Mouse (Mus musculus) megakaryocyte-erythroid progenitor cell, adult 5-6 weeks (primary cell): ENCODE data around the gene Nr4a1. TPM values are rescaled to one million over a fixed set of nuclear protein-coding genes. Genes with fewer than 3 reads are reported as not detected.
A peak's percentile ranks its signal among the peaks of the same experiment; 100 is the strongest.

ENCODE experiments used
- ATAC-seq: replicated peaks from 2 replicates; pipeline ENCODE4 v1.8.0; 2016; ENCODE audit warnings: mild to moderate bottlenecking, inconsistent platforms; ENCODE audit not compliant: severe bottlenecking, poor library complexity, low FRiP score, low TSS enrichment
- total RNA-seq, 2 experiments: library from RNA; stranded (forward) in 1 of 2; stranded (reverse) in 1 of 2; fragments of 200-1000, 215-1000 nt in 1 of 2; fragments of >200 nt in 1 of 2; fragmentation: Nextera tagmentation in 1 of 2; gene quantifications; 2 replicates each; pipeline ENCODE4 v1.2.3; 2014 to 2017

The Nr4a1 gene
- total RNA-seq (2014; fragmentation: Nextera tagmentation) (0.66 and 3.2 TPM in 2 replicates), total RNA-seq (2017) (15.1 and 16.4 TPM in 2 replicates)

DNA sequence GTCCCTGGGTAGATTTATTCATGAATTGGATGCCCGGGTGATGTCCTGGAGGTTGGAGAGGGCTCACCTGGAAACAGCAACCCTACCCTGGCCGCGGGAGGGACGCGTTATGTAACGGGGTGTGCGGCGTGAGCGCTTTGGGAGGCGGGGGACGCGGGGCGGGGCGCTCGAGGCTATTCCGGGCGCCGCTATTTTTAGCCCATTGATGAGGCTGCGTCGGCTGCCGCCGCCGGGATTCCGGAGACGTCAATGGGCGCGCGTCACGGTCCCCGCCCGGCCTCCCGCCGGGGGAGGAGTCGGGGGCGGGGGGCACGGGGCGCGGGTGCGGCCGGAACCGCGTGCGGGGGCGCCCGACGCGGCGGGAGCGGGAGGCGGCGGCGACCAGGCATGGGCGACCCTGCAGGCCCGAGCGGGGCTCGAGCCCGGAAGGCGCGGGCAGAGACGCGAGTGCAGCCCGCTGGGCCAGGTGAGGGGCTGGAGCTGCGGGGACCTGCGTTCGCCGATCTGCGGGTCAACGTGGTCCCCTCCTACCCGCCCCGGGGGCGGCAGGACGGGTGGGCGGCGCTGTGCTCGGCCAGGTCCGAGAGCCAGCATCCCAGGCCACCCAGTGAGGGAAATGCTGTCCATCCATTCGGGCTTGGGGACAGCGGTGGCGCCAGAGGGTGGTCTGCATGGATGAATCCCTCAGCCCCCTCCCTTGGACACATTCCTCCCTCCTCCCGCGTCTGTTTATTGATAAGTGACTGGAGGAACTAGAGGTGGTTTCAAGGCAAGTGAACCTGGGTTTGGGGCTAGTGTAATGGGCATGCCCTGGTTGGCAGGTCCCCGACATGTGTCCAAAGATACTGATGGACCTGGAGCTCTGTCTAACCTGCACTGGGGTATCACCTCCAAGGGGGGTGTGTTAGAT, at the start of gene Nr4a1:
TSS of gene Nr4a1 (plus strand) at position 384 of the 910 bp plus-strand sequence.
- no peak for ATAC-seq

DNA sequence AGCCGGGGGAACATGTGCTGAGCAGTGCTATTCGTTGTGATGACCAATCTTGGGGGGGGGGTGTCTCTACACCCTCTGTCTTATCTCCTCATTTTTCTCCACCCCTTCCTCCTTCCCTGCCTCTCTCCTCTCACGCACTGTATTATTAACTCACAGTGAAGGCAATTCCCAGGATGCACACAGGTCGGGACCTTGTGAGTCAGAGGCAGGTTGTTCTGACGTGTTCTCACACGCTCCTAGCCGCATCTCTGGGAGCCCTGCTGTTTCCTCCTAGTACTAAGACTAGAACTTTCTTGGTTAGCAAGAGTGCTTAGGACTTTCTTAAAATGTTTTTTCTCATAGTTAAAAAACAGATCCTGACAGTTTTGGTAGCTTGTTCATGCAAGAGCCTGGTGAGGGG, 49.3 kb upstream of the Nr4a1 start:
- ATAC-seq: no peak

DNA sequence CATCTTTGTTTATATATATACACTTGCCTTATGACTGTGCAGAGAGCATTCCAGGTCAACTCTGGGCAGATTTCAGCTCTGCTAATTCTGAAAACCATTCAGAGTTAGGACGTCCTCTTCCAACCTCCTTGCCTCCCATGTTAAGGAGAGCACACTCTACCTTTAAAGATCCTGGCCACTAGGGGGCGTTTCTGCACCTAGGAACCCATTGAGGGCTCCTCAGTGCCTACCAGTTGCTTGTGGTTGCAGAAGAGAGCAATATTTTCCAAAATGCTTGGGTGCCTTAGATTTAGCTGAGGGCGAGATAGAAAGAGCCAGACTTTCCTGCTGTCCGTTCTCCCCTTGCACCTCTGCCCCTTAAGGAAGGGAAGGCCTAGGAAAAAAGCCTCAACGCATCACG, 43.8 kb upstream of the Nr4a1 start:
- ATAC-seq: peak; percentile 87

DNA sequence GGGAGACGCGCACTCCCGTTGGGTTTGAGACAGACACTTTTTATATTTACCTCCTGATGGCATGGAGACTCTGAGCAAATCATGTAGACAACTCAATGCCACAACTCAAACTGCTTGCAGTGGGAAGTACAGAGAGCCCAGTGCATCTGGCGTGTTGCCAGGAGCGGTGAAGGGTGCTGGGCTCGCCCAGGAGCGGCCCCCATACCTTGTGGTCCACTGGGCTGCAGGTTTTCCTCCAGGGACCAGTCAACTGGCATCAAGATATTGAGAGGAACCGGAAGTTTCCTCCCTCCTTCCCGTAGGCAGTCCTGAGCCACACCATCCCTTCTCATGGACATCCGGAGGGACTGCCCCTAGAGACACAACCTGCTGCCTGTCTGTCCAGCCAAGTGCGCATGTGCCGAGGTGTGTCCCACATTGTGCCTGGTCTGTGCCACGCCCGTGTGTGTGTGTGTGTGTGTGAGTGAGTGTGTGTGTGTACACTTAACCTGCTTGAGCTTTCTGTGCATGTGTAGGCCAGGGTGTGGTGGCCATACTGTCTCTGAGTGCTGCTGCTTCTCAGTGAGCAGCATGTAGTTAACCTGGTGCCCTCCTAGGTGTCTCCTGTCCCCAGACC, 43.0 kb upstream of the Nr4a1 start:
- ATAC-seq: no peak

DNA sequence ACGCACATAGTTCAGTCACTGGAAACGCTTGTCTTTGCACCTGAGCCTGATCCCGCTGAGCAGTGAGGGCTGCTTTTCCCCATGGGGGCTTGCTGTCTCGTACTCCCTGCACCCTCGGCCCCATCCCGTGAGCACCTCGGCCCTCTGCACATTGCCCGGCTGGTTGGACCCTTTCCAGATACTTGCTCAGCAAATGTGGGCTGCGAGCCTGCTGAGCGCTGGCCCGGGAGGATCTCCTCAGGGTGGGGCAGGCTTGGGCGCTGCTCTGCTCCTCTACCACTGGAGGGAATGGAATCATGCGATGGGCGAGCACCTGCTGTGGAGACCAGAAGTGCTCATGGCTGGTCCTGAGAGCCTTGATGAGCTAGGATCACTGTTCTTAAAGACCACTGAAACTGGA, 41.6 kb upstream of the Nr4a1 start:
- no peak for ATAC-seq

DNA sequence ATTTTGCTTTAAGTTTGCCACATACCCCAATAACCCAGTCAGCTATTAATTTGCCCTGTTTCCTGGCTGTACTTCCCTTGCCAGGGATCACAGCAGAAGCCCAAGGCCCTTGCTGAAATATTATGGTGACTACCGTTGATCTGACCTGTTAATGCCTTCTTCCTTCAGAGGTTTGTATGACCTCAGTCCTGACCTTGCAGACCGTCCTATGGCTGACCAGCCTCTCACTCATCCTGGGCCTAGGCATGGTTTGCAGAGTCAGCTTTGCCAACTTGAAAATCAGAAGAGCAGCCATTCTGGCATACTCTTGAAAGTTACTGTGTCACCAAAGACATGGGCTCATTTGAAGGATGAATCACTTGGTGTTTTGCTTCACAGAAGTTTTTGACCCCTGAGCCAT, 38.9 kb upstream of the Nr4a1 start:
- no peak for ATAC-seq

DNA sequence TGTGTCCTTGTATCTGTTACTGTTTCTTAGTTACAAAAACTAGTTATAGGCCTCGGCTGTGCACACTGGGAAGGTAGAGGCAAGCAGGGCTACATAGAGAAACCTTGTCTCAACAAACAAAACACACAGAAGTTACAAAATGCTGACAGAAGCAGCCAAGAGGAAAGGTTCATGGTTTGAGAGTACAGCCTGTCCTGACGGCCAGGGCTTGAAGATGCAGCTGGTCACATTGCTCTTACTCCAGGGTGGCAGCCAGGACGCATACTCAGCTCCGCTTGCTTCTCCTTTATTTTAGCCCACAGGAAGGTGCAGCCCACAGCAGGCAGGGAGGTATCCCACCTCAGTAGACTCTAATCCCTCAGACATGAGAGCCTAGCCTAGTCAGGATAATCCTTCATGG, 38.0 kb upstream of the Nr4a1 start:
- ATAC-seq: no peak

DNA sequence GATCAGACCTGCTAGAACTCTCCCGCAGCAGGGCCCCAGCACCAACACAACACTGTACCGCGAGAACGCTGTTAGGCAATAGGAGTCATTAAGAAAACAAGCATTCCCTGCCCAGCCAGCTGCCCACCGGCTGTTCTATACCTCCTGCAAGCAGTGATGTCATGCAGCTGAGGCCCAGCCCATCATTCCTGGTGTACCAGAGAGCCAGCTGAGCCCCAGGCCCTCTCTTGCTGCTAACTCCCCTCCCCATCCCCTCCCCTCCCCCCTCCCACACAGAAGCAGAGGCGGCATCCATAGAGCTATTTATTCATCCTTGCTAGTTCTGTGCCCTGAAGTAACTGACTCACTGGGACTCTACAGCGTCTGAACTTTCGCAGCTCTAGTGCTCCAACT, 33.2 kb upstream of the Nr4a1 start:
- ATAC-seq: no peak

DNA sequence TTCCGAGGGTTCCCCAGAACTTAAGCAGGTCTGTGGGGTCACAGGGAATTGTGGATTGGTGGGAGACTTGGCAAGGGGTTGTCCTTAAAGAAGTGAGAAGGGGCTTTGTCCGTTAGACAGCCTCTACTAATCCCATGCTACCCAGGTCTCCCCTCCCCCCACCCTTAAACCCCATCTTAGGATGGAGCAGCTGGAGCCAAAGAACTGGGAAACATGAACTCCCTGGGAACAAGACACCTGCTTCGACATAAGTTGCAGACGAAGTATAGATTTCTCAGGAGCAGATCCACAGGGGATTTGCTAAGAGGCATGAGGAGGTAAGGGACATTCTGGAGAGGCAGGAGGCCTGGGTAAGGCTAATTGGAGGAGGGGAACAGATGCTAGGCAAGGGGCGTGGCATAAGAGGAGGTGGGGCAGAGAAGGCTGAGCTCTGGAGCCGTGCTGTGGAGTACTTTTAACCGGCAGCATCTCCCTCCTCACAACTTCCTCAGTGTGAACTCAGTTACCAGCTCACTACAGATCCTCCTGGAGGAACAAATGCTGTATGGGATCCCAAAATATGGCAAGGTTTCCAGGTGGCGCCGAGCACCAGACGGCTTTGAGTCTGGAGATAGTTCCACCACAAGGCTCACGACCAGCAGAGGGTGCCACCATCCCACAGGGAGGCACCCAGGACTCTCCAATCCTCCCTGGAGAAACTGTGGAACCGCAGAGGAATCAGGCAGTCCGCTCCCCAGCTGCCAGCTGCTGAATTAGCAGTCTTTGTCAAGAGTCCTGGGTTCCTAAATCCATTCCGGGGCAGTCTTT, 32.6 kb upstream of the Nr4a1 start:
- peak; percentile 62; the same call in 1 of the 2 replicates for ATAC-seq

DNA sequence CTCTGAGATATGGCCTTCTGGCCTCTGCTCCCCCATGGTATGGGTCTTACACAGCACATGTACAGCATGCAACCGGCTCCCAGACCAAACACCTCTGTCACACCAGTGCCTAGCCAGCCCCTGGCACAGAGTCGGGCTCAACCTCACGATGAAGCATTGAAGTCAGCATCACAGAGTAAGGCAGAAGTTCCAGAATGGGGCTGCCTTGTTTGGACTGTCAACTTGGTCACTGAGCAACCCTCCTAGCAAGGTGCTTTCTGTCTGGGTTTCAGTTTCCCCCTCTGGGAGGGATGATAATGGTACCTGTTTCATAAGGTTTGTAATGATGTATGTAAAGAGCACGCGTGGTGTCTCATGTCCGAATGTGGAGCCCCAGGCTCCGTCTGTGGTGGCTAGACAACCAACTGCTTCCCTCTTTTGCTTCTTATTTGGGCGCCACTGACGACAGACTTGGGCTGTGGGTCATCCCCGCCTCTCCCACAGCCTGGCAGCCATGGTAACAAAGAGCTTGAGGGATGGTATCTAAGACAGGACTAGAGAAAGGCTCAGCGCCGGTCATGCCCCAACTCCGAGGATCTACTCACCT, 31.1 kb upstream of the Nr4a1 start:
- ATAC-seq: no peak

DNA sequence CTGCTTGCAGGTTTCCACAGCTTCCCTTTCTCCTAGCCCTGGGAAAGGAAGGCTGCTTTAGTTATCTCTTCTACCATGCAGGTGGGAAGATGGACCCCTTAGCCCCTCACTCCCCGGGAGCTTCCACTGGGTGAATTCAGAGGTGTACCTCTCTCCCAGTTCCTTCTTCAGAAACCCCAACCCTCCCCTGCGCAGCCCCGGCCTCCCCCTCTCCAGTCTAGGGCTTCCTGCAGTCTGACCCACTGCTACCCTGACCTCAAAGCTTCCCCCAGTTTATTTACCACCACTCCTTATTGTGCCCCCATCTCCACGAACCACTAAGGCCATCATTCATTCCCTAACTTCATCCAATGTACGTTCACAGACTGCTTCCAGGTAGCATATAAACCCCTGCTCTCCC, 30.5 kb upstream of the Nr4a1 start:
- no peak for ATAC-seq

DNA sequence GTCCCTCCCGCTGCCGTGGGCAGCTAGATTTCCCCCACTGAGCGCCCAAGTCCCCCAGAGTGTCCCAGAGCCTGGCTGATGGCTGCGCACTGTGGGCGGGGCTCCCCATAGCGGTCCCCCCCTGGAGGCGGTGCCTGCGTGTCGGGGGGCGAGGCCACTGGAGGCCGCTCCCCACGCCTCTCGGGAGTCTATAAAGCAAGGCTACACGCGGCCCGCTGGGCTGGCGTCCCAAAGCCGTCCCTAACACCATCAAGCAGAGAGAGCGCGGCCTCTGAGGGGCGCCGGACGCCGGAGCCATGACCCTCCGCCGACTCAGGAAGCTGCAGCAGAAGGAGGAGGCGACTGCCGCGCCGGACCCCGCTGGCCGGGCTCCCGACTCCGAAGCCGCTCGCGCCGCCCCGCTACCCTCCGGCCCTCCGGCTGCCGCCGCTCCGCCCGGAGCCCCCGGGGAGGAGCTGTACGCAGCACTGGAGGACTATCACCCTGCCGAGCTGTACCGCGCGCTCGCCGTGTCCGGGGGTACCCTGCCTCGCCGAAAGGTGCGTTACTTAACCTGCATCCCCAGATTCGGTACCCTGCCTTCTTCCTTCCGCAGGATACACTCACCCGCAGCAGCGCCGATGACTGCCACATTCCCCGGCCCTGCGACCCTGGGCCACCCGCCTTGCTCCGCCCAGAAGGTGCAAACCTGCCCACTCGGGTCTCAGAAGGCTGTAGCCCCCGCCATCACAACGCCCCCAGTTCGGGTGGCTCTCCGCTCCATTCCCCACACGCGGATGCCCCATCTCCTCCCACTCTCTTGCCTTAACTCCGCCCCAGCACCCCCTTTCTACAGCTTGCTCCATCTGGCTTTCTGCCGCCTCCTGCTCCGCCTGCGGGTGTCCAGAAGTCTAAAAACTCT, 29.8 kb upstream of the Nr4a1 start, which contains the start of gene Grasp:
TSS of gene Grasp (plus strand) at position 183 of the 901 bp plus-strand sequence.
- peak; percentile 83 for ATAC-seq

DNA sequence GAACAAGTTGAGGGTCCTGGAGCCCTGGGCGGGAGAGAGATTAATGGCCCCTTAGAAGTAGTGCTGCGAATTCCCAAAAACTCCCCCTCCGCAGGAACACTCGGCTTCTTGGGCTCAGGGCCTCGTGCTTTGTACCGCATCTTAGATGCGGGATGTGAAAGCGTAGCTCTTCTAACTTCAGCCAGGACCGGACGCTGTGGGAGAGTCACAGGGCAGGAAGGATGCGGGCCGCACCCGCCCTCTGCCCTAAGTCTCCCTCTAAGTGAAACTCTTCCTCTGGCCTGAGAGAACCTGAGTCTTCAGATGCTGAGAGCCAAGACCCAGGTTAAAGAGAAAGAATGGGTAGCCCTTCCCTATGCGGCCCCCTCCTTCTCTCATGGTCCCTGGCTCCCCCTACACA, 29.1 kb upstream of the Nr4a1 start:
- ATAC-seq: no peak

DNA sequence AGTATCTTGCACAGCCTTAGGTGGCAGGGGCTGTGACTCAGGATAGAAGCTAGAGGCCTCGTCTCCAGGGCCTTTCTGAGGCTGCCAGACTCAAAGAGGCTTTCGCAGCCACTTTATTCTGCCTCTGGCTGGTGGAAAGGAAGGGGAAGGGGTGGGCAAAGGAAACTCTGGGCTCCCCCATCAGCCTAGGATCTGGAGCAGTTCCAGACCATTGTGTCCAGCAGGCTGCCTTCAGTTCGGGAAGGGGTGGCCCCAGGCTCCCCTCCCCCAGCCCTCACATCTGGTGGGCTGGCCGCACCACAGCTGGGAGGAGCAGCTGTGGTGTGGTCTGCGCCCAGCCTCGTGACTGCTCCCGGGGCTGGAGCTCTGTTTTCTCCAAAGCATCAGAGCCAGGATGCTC, 26.1 kb upstream of the Nr4a1 start:
- ATAC-seq: no peak

DNA sequence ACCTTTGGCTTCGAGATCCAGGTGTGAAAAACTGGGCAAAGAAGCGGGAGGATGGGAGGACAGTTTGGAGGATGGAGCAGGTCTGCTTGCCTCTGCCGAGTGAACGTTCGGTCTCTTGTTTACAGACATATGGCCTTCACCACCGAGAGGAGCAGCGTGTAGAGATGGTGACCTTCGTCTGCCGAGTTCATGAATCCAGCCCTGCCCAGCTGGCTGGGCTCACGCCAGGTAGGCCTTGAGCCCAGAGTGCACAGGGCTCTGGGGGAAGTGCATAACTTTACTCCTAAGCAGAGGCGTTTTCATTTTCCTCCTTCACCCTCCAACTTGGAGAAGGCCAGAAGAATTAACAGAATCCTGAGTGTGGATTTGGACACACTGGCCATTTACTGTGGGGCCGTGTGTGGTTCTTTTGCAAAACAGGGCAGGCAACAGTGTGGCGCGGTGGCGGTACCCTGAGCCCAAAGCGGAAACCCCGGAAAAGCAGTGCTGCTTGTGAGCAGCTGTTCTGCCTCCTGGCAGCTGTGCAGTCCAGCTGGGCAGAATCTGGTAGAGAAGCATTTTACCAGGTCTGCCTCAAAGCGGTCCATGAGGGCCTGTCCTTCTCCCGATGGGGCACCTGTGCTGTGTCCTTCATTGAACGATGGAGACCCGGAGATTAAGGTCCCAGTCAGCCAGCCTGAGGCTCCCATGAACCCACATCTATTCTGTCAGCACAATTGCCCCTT, 25.0 kb upstream of the Nr4a1 start:
- ATAC-seq: no peak

DNA sequence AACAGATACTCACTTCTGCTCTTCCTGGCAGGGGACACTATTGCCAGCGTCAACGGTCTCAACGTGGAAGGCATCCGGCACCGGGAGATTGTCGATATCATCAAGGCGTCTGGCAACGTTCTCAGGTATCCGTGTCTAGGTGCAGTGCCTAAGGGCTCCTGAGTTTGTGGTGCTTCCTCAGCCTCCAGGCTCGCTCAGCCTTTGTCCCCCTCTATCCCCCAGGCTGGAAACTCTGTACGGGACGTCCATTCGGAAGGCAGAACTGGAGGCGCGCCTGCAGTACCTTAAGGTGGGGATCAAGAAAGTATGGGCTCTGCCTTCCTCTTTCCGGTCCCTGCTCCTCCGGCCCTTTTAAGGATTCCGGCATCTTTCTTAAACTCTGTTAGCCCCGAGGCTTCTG, 23.6 kb upstream of the Nr4a1 start:
- ATAC-seq: peak; percentile 12; the same call in 1 of the 2 replicates

DNA sequence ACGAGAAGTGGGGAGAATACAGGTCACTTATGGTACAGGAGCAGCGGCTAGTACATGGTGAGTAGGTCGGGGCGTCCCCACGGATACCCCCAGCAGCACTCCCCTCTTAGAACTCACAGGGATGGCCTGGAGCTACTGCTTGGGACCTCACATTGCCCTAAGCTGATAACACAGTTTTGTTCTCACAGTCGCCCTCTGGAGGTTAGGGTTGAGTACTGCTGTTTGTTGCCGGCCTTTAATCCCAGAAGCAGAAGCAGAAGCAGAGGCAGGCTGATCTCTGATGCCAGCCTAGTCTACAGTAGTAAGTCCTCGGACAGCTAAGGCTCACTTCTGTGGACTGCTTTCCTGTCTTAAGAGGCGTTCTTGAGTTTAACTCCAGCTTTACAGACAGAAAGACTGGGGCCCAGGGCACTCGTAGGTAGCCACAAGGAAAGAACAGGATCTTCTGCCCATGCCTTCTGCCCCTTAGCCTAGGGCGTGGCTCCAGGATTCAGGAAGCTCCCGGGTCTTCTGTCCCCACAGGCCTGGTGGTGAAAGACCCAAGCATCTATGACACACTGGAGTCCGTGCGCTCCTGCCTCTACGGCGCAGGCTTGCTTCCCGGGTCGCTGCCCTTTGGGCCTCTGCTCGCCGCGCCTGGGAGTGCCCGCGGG, 22.9 kb upstream of the Nr4a1 start:
- peak; percentile 58 for ATAC-seq
